Mouse (Mus musculus) midbrain, embryonic 15.5 days (tissue): ENCODE measurements at regions not wholly inside any gene's neighbourhood (a gene's known extent, or its start where the extent isn't known, plus 50 kb on each side); places are given as distances from the start of the nearest gene placed in this dataset.

Experiments
- ATAC-seq: fragments of 200-750 bp; cut with Nextera tagmentation; replicated peaks from 2 replicates; pipeline ENCODE4 v1.8.0; 2017; ENCODE audit warnings: moderate TSS enrichment
- H3K27ac ChIP-seq: fragments of 300-500 bp; sonication (generic); 2 replicates; pipeline ENCODE4 v1.5.1; 2015; ENCODE audit warnings: mild to moderate bottlenecking, inconsistent platforms
- H3K27me3 ChIP-seq: fragments of 300-500 bp; sonication (generic); replicated peaks from 2 replicates; pipeline ENCODE4 v1.6.1; 2015; ENCODE audit warnings: inconsistent platforms
- H3K36me3 ChIP-seq: fragments of 300-500 bp; sonication (generic); replicated peaks from 2 replicates; pipeline ENCODE4 v1.6.1; 2015; ENCODE audit warnings: inconsistent platforms
- H3K4me1 ChIP-seq: fragments of 300-500 bp; sonication (generic); 2 replicates; pipeline ENCODE4 v1.6.1; 2015; ENCODE audit warnings: inconsistent platforms
- H3K4me2 ChIP-seq: fragments of 300-500 bp; sonication (generic); 2 replicates; pipeline ENCODE4 v1.6.1; 2015; ENCODE audit warnings: inconsistent platforms, mild to moderate bottlenecking, moderate library complexity
- H3K4me3 ChIP-seq: fragments of 300-500 bp; sonication (generic); 2 replicates; pipeline ENCODE4 v1.5.1; 2015; ENCODE audit warnings: mild to moderate bottlenecking, inconsistent platforms
- H3K9ac ChIP-seq: fragments of 300-500 bp; sonication (generic); 2 replicates; pipeline ENCODE4 v1.6.1; 2015; ENCODE audit warnings: mild to moderate bottlenecking, inconsistent platforms
- H3K9me3 ChIP-seq: fragments of 300-500 bp; sonication (generic); 2 replicates; pipeline ENCODE4 v1.6.1; 2016; ENCODE audit warnings: inconsistent platforms
- WGBS: fragments of 180-500 bp; shearing (Covaris S2); methylation state at CpG from one replicate; pipeline ENCODE4 v1.1.7; 2015; ENCODE audit warnings: mixed read lengths; 5-methylcytosine and 5-hydroxymethylcytosine counted together

- H3K36me3 ChIP-seq = no peaks in the 10 kb centered on the region
- H3K27ac ChIP-seq = no peak overlapping the region
- no peaks in the 10 kb centered on the region for H3K4me1 ChIP-seq
- H3K9me3 ChIP-seq = no peaks in the 10 kb centered on the region
- H3K27me3 ChIP-seq = no peaks in the 10 kb centered on the region
- H3K9ac ChIP-seq = no peak overlapping the region
- 90% methylated on average over 2 of the region's 2 CpGs for WGBS
- no peak for ATAC-seq
- no peak overlapping the region for H3K4me3 ChIP-seq
- H3K4me2 ChIP-seq = no peak overlapping the region
Observed at GRCm38 (mm10) chr2:12765336-12765735, 158.5 kb upstream of the Pter start.

GRCm38 (mm10) chr2:12776866-12777265 lies 147.0 kb upstream of the Pter start:
- no peak overlapping the region for H3K9ac ChIP-seq
- no peak for ATAC-seq
- H3K4me1 ChIP-seq = no peaks in the 10 kb centered on the region
- 76% methylated on average over 3 of the region's 3 CpGs for WGBS
- no peaks in the 10 kb centered on the region for H3K27me3 ChIP-seq
- no peak overlapping the region for H3K4me3 ChIP-seq
- H3K36me3 ChIP-seq = no peaks in the 10 kb centered on the region
- H3K9me3 ChIP-seq = no peaks in the 10 kb centered on the region
- no peak overlapping the region for H3K4me2 ChIP-seq
- H3K27ac ChIP-seq = no peak overlapping the region

GRCm38 (mm10) chr2:12777696-12778095 lies 146.1 kb upstream of the Pter start:
- WGBS = 69% methylated on average over 2 of the region's 2 CpGs
- no peak for ATAC-seq
- Histone ChIP-seq H3K9me3 (no peaks in the 10 kb centered on the region), H3K36me3 (no peaks in the 10 kb centered on the region), H3K27me3 (no peaks in the 10 kb centered on the region), H3K4me1 (no peaks in the 10 kb centered on the region), H3K9ac (no peak overlapping the region), H3K4me2 (no peak overlapping the region), H3K4me3 (no peak overlapping the region), H3K27ac (no peak overlapping the region)

GRCm38 (mm10) chr2:12792596-12792995 lies 131.2 kb upstream of the Pter start:
- no peaks in the 10 kb centered on the region for H3K4me1 ChIP-seq
- H3K4me2 ChIP-seq = no peak overlapping the region
- H3K4me3 ChIP-seq = no peak overlapping the region
- 76% methylated on average over 2 of the region's 2 CpGs for WGBS
- no peak overlapping the region for H3K9ac ChIP-seq
- no peaks in the 10 kb centered on the region for H3K36me3 ChIP-seq
- no peak for ATAC-seq
- H3K27me3 ChIP-seq = no peaks in the 10 kb centered on the region
- H3K27ac ChIP-seq = no peak overlapping the region
- no peaks in the 10 kb centered on the region for H3K9me3 ChIP-seq

- no peaks in the 10 kb centered on the region for H3K4me1 ChIP-seq
- no peaks in the 10 kb centered on the region for H3K36me3 ChIP-seq
- no peak overlapping the region for H3K27ac ChIP-seq
- no peaks in the 10 kb centered on the region for H3K27me3 ChIP-seq
- H3K9me3 ChIP-seq = no peaks in the 10 kb centered on the region
- WGBS = 71% methylated on average over 1 of the region's 1 CpGs
- H3K4me3 ChIP-seq = no peak overlapping the region
- ATAC-seq = no peak
- no peak overlapping the region for H3K9ac ChIP-seq
- H3K4me2 ChIP-seq = no peak overlapping the region
Observed at GRCm38 (mm10) chr2:12797615-12798169, 126.1 kb upstream of the Pter start.

GRCm38 (mm10) chr2:12799153-12799925 lies 124.5 kb upstream of the Pter start:
- Histone ChIP-seq H3K9ac (no peak overlapping the region), H3K4me1 (no peaks in the 10 kb centered on the region), H3K27ac (no peak overlapping the region), H3K36me3 (no peaks in the 10 kb centered on the region), H3K27me3 (no peaks in the 10 kb centered on the region), H3K4me3 (no peak overlapping the region), H3K4me2 (no peak overlapping the region), H3K9me3 (no peaks in the 10 kb centered on the region)
- no peak for ATAC-seq
- 91% methylated on average over 4 of the region's 4 CpGs for WGBS

GRCm38 (mm10) chr2:12802667-12803066 lies 121.2 kb upstream of the Pter start:
- H3K9ac ChIP-seq = no peak overlapping the region
- no peaks in the 10 kb centered on the region for H3K27me3 ChIP-seq
- no peaks in the 10 kb centered on the region for H3K36me3 ChIP-seq
- no peak for ATAC-seq
- no peak overlapping the region for H3K4me2 ChIP-seq
- no peak overlapping the region for H3K27ac ChIP-seq
- no peaks in the 10 kb centered on the region for H3K4me1 ChIP-seq
- H3K9me3 ChIP-seq = no peaks in the 10 kb centered on the region
- H3K4me3 ChIP-seq = no peak overlapping the region
- 85% methylated on average over 1 of the region's 1 CpGs for WGBS

GRCm38 (mm10) chr2:12805096-12805495 lies 118.7 kb upstream of the Pter start:
- Histone ChIP-seq H3K9me3 (no peaks in the 10 kb centered on the region), H3K4me1 (no peaks in the 10 kb centered on the region), H3K9ac (no peak overlapping the region), H3K27ac (no peak overlapping the region), H3K27me3 (no peaks in the 10 kb centered on the region), H3K36me3 (no peaks in the 10 kb centered on the region), H3K4me2 (no peak overlapping the region), H3K4me3 (no peak overlapping the region)
- 77% methylated on average over 2 of the region's 2 CpGs for WGBS
- ATAC-seq = no peak

GRCm38 (mm10) chr2:12808466-12808865 lies 115.4 kb upstream of the Pter start:
- no peak overlapping the region for H3K4me2 ChIP-seq
- ATAC-seq = no peak

GRCm38 (mm10) chr2:12815339-12815738 lies 108.5 kb upstream of the Pter start:
- no peak overlapping the region for H3K27ac ChIP-seq
- H3K4me3 ChIP-seq = no peak overlapping the region
- no peaks in the 10 kb centered on the region for H3K9me3 ChIP-seq
- H3K9ac ChIP-seq = no peak overlapping the region
- no peaks in the 10 kb centered on the region for H3K27me3 ChIP-seq
- no peak overlapping the region for H3K4me2 ChIP-seq
- H3K4me1 ChIP-seq = no peaks in the 10 kb centered on the region
- H3K36me3 ChIP-seq = no peaks in the 10 kb centered on the region
- 89% methylated on average over 5 of the region's 5 CpGs for WGBS
- no peak for ATAC-seq

More at GRCm38 (mm10) chr2:12808466-12808865, 115.4 kb upstream of the Pter start:
- H3K9me3 ChIP-seq = no peaks in the 10 kb centered on the region
- H3K4me1 ChIP-seq = no peaks in the 10 kb centered on the region
- no peak overlapping the region for H3K27ac ChIP-seq
- no peaks in the 10 kb centered on the region for H3K27me3 ChIP-seq
- no peaks in the 10 kb centered on the region for H3K36me3 ChIP-seq
- H3K9ac ChIP-seq = no peak overlapping the region
- no peak overlapping the region for H3K4me3 ChIP-seq
- WGBS = 75% methylated on average over 5 of the region's 5 CpGs

- H3K27ac ChIP-seq = no peak overlapping the region
- no peaks in the 10 kb centered on the region for H3K9me3 ChIP-seq
- no peak overlapping the region for H3K4me2 ChIP-seq
- H3K36me3 ChIP-seq = no peaks in the 10 kb centered on the region
- no peak overlapping the region for H3K4me3 ChIP-seq
- no peaks in the 10 kb centered on the region for H3K27me3 ChIP-seq
- 92% methylated on average over 1 of the region's 1 CpGs for whole genome bisulfite sequencing
- H3K4me1 ChIP-seq = no peaks in the 10 kb centered on the region
- H3K9ac ChIP-seq = no peak overlapping the region
- no peak for ATAC-seq
Observed at GRCm38 (mm10) chr2:12825902-12826301, 97.9 kb upstream of the Pter start.

GRCm38 (mm10) chr2:12833579-12833978 lies 90.3 kb upstream of the Pter start:
- no peaks in the 10 kb centered on the region for H3K27me3 ChIP-seq
- no peak overlapping the region for H3K27ac ChIP-seq
- no peak overlapping the region for H3K4me3 ChIP-seq
- H3K4me1 ChIP-seq = no peaks in the 10 kb centered on the region
- H3K9me3 ChIP-seq = no peaks in the 10 kb centered on the region
- no peak for ATAC-seq
- no peaks in the 10 kb centered on the region for H3K36me3 ChIP-seq
- no peak overlapping the region for H3K4me2 ChIP-seq
- WGBS = 93% methylated on average over 3 of the region's 3 CpGs
- H3K9ac ChIP-seq = no peak overlapping the region

GRCm38 (mm10) chr2:12866543-12866942 lies 57.3 kb upstream of the Pter start:
- Histone ChIP-seq H3K27me3 (no peaks in the 10 kb centered on the region), H3K9ac (no peak overlapping the region), H3K27ac (no peak overlapping the region), H3K4me1 (no peaks in the 10 kb centered on the region), H3K36me3 (no peaks in the 10 kb centered on the region), H3K4me2 (no peak overlapping the region), H3K4me3 (no peak overlapping the region), H3K9me3 (no peaks in the 10 kb centered on the region)
- no peak for ATAC-seq
